Mouse (Mus musculus) WW6 (cell line): ENCODE measurements around the gene Ano10.

Source experiments
- DNase-seq: peaks from one replicate; pipeline ENCODE4 v3.0.0-alpha.2; 2013; ENCODE audit warnings: low read depth, low spot score

The Ano10 gene

GRCm38 (mm10) chr9:122245471-122245870, 48.8 kb downstream of the Ano10 start:
- DNase-seq, result no peak

- no peak for DNase-seq
These were observed 49.4 kb downstream of the Ano10 start for GRCm38 (mm10) chr9:122244800-122245165.

- no peak for DNase-seq
These were observed 50.0 kb downstream of the Ano10 start for GRCm38 (mm10) chr9:122244080-122244799.

- no peak for DNase-seq
These were observed 50.9 kb downstream of the Ano10 start for GRCm38 (mm10) chr9:122243297-122243696.

GRCm38 (mm10) chr9:122242856-122243255, 51.4 kb downstream of the Ano10 start:
- no peak for DNase-seq

GRCm38 (mm10) chr9:122241812-122242400, 52.3 kb downstream of the Ano10 start:
- no peak for DNase-seq

GRCm38 (mm10) chr9:122240629-122241199, 53.5 kb downstream of the Ano10 start:
- no peak for DNase-seq

GRCm38 (mm10) chr9:122234741-122235140, 59.5 kb downstream of the Ano10 start:
- DNase-seq, result no peak

- DNase-seq, result no peak
These were observed 60.3 kb downstream of the Ano10 start for GRCm38 (mm10) chr9:122233972-122234345.

- DNase-seq, result no peak
These were observed 60.8 kb downstream of the Ano10 start for GRCm38 (mm10) chr9:122233316-122233971.

- DNase-seq, result no peak
These were observed 61.3 kb downstream of the Ano10 start for GRCm38 (mm10) chr9:122232912-122233311.

- no peak for DNase-seq
These were observed 63.5 kb downstream of the Ano10 start for GRCm38 (mm10) chr9:122230701-122231100.

GRCm38 (mm10) chr9:122226419-122226818, 67.8 kb downstream of the Ano10 start:
- DNase-seq, result no peak

- DNase-seq, result no peak
These were observed 68.9 kb downstream of the Ano10 start for GRCm38 (mm10) chr9:122225309-122225708.

GRCm38 (mm10) chr9:122223005-122223404, 71.2 kb downstream of the Ano10 start:
- no peak for DNase-seq

- no peak for DNase-seq
These were observed 74.3 kb downstream of the Ano10 start for GRCm38 (mm10) chr9:122219934-122220333.

GRCm38 (mm10) chr9:122216945-122217529, 77.2 kb downstream of the Ano10 start:
- DNase-seq, result no peak

- DNase-seq, result no peak
These were observed 79.1 kb downstream of the Ano10 start for GRCm38 (mm10) chr9:122215118-122215517.

GRCm38 (mm10) chr9:122208311-122208710, 85.9 kb downstream of the Ano10 start:
- no peak for DNase-seq

GRCm38 (mm10) chr9:122205543-122206200, 88.6 kb downstream of the Ano10 start:
- no peak for DNase-seq

GRCm38 (mm10) chr9:122204508-122204907, 89.7 kb downstream of the Ano10 start:
- no peak for DNase-seq

- DNase-seq, result peak; percentile 38
These were observed 95.0 kb downstream of the Ano10 start for GRCm38 (mm10) chr9:122199253-122199652.
